Mouse (Mus musculus) embryonic fibroblast, embryonic 13.5 days (primary cell): ENCODE results near the gene Dlg2. TPM values are rescaled to one million over a fixed set of nuclear protein-coding genes. Genes with fewer than 3 reads are reported as not detected.

Experiments
- H3K27ac ChIP-seq: 2 replicates; pipeline ENCODE4 v1.5.1; 2012; ENCODE audit warnings: low read length, control low read depth, inconsistent platforms; ENCODE audit not compliant: insufficient read depth
- H3K4me1 ChIP-seq: 2 replicates; pipeline ENCODE4 v1.6.1; 2011; ENCODE audit warnings: low read length; ENCODE audit not compliant: control insufficient read depth, insufficient read depth
- H3K4me3 ChIP-seq: 2 replicates; pipeline ENCODE4 v1.5.1; 2011; ENCODE audit warnings: mild to moderate bottlenecking, control low read depth, low read length; ENCODE audit not compliant: insufficient read depth
- CTCF ChIP-seq: IDR thresholded peaks from 2 replicates; pipeline ENCODE4 v1.5.1; 2011; ENCODE audit warnings: mild to moderate bottlenecking, control low read depth, low read length, moderate library complexity, borderline replicate concordance; ENCODE audit not compliant: insufficient read depth
- POLR2A ChIP-seq: IDR thresholded peaks from 2 replicates; pipeline ENCODE4 v1.6.1; 2011; ENCODE audit warnings: low read depth, mild to moderate bottlenecking, control low read depth, low read length, moderate library complexity
- polyA plus RNA-seq: library from polyadenylated mRNA; stranded (reverse); fragments of >200 nt; gene quantifications from 2 replicates; pipeline ENCODE4 v1.2.4, GENCODE M21; 2011; ENCODE audit warnings: low read depth; ENCODE audit not compliant: missing spikeins, insufficient read length

The Dlg2 gene
- polyA plus RNA-seq, 1 experiment = 5.2 TPM

- H3K27ac ChIP-seq = no peak overlapping the region
- no peaks in the 10 kb centered on the region for H3K4me1 ChIP-seq
- no peak overlapping the region for H3K4me3 ChIP-seq
- TF ChIP-seq CTCF = no peak
- no peak for TF ChIP-seq POLR2A
Observed at GRCm38 (mm10) chr7:92115237-92115871, 1638.9 kb downstream of the Dlg2 start.

GRCm38 (mm10) chr7:92123276-92123675 lies 1646.8 kb downstream of the Dlg2 start:
- no peak overlapping the region for H3K27ac ChIP-seq
- TF ChIP-seq POLR2A (no peak), CTCF (no peak)
- no peak overlapping the region for H3K4me3 ChIP-seq
- 0 out of 2 replicates have a peak, but pooled peaks cover 8% of the 10 kb centered on the region for H3K4me1 ChIP-seq

GRCm38 (mm10) chr7:92125886-92126285 lies 1649.4 kb downstream of the Dlg2 start:
- Histone ChIP-seq H3K27ac (no peak overlapping the region), H3K4me1 (0 out of 2 replicates have a peak, but pooled peaks cover 8% of the 10 kb centered on the region), H3K4me3 (no peak overlapping the region)
- TF ChIP-seq CTCF = no peak

- H3K4me1 ChIP-seq = no peaks in the 10 kb centered on the region
- no peak overlapping the region for H3K4me3 ChIP-seq
- H3K27ac ChIP-seq = no peak overlapping the region
- TF ChIP-seq CTCF (no peak), POLR2A (no peak)
Observed at GRCm38 (mm10) chr7:92134301-92134700, 1657.8 kb downstream of the Dlg2 start.

- Histone ChIP-seq H3K4me3 (no peak overlapping the region), H3K4me1 (no peaks in the 10 kb centered on the region), H3K27ac (no peak overlapping the region)
- TF ChIP-seq POLR2A (no peak), CTCF (no peak)
Observed at GRCm38 (mm10) chr7:92135624-92136023, 1659.2 kb downstream of the Dlg2 start.

GRCm38 (mm10) chr7:92140051-92140817 lies 1663.8 kb downstream of the Dlg2 start:
- H3K4me3 ChIP-seq = no peak overlapping the region
- H3K4me1 ChIP-seq = no peaks in the 10 kb centered on the region
- TF ChIP-seq POLR2A (no peak), CTCF (no peak)
- H3K27ac ChIP-seq = no peak overlapping the region

GRCm38 (mm10) chr7:92147499-92147898 lies 1671.0 kb downstream of the Dlg2 start:
- no peak overlapping the region for H3K4me3 ChIP-seq
- no peaks in the 10 kb centered on the region for H3K4me1 ChIP-seq
- TF ChIP-seq POLR2A (no peak), CTCF (no peak)
- no peak overlapping the region for H3K27ac ChIP-seq

GRCm38 (mm10) chr7:92150768-92151167 lies 1674.3 kb downstream of the Dlg2 start:
- Histone ChIP-seq H3K4me1 (no peaks in the 10 kb centered on the region), H3K4me3 (no peak overlapping the region), H3K27ac (no peak overlapping the region)
- TF ChIP-seq CTCF (no peak), POLR2A (no peak)

GRCm38 (mm10) chr7:92154603-92155002 lies 1678.1 kb downstream of the Dlg2 start:
- Histone ChIP-seq H3K4me3 (no peak overlapping the region), H3K27ac (no peak overlapping the region), H3K4me1 (no peaks in the 10 kb centered on the region)
- TF ChIP-seq POLR2A (no peak), CTCF (no peak)

- H3K4me3 ChIP-seq = no peak overlapping the region
- no peaks in the 10 kb centered on the region for H3K4me1 ChIP-seq
- no peak for TF ChIP-seq CTCF
- TF ChIP-seq POLR2A = no peak
- no peak overlapping the region for H3K27ac ChIP-seq
Observed at GRCm38 (mm10) chr7:92163150-92163549, 1686.7 kb downstream of the Dlg2 start.
